Mouse (Mus musculus) cerebellum, postnatal 4 days (tissue): ENCODE measurements around the gene Olfr1418.

ENCODE experiments used
- DNase-seq, 2 experiments: peaks; one replicate each; pipeline ENCODE4 v3.0.0; 2022; ENCODE audit warnings: low spot score in 2 of 2, mixed read lengths in 1 of 2

Gene Olfr1418

DNA sequence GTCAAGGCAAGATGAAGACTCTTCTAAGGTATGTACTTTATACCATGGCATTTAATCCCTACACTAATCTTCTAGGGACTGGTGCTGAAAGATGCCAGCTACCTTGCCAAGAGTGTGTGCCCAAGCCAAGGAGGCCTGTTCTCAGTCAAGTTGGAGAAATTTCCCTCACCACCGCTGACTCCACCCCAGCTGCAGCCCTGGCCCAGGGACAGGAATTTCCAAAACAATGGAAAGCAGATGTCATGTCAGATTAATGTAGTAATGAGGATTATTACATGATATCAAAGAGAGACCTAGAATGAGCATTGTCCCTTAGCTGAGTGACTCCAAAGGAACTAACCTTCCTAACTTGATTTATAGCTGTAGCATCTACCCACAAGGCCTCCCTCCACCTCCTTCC, 50.0 kb downstream of the Olfr1418 start:
- DNase-seq: no peak

DNA sequence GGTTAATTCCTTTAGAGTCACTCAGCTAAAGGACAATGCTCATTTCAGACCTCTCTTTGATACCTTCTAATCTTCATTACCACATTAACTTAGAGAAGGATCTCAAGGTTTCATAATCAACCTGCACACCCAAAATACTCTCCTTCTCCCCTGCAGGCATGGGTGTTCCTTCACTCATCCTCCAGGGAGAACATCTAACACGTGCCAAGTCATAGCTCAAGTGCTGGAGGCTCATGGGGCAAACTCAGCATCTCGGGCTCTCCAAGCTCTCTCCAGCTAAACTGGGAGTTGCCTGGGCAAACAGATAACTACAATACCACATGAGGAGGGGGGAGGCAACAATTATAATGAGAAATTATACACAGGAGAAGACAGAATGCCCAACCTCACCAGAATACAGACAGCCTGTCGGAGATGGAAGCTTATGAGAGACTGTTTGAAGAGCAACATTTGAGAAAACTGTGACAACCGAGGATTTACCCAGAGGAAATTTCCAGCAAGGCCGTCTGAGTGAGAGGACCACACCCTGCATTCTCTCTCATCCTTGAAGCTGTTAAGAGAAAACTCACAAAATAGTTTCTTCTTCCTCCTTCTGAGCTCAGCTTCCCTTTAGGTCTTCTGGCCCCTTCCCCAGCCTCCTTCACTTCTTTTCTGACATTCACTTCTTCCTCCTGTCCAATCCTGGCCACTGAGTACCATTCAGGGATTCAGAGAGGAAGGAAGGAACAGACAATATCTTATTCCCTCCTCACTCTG, 50.7 kb downstream of the Olfr1418 start:
- no peak for DNase-seq

DNA sequence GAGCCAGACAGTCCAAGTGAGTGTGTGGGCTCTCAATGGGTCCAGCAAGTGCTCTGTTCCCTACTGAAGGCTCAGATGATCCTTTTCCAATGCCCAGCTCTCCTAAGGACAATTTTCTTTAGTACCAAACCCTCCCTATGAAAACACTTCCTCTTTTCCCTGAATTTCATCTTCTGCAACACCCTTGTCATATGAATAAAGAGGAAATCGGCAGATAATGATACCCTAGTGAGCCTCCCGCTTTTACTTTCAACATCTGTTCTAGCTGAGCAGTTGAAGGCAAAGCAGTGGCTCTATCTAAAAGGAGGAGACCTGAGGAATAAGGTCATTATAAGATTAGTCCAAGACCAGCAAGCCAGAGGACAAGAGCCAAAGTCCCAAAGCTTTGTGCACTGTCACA, 52.4 kb downstream of the Olfr1418 start:
- DNase-seq: no peak

DNA sequence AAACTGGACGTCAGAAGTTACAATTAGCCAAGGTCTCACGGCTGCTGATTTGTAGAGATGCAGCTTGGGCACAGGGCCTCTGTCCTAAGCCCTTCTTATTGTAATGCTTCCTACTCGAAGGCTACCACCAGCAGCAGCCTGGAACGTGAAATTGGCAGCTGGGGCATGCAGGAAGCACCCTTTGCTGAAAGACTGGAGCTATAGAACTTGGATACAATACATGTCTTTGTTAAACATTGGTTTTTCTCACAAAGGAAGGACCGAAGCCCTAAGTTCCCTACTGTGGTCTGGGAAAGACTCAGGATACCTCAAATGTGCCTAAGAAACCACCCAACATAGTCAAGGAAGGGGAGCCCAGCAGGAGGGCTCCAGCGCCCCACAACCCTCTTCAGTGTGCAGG, 53.0 kb downstream of the Olfr1418 start:
- DNase-seq: no peak

DNA sequence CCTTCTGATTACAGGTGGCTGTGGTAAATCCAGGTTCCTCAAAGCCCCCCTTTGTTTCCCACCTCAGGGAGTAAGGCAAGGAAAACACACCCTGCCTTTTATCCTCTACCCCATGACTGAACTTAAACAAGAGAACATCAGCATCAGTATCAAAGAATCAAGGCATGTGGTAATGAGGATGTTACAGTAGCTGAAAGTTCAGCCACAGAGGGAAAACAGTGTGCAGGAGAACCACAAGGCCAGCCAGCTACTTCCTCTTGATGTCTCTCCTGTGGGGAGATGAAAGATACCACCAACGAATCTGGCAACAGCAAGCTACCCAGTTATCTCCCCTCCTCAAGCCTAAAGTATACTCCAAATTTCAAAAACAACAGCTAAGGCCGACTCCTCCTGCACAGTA, 53.6 kb downstream of the Olfr1418 start:
- DNase-seq: no peak

DNA sequence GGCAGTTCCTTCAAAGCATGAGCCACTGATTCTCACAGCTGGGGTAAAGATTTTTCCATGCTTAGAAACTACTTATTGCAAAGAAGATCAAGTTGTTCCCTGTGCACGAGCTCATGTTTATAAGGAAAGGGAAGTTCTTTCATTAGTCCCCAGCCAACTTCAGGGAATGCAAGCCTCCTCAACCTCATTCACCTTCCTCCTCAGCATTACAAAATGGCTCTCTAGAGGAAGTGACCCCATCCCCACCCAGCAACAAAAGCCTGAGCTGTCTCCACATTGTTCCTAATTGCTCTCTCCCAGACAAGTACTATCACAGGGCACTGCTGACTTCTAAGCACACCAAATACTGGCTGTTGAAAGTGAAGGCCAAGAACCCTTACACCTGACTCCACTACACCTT, 56.4 kb downstream of the Olfr1418 start:
- no peak for DNase-seq
